Mouse (Mus musculus): ENCODE data around the gene Ankrd63.
"Not testable (repeated sequence)": the region's sequence is repeated elsewhere in the genome, so short reads cannot be mapped to it uniquely, and the experiment has no call there.

Gene Ankrd63

GRCm38 (mm10) chr2:118659493-118659892 lies 44.3 kb downstream of the Ankrd63 start:
- no peak for DNase-seq

GRCm38 (mm10) chr2:118659077-118659476 lies 44.7 kb downstream of the Ankrd63 start:
- DNase-seq, result peak; percentile 86

- peak; percentile 67 for DNase-seq
These were observed 45.3 kb downstream of the Ankrd63 start for GRCm38 (mm10) chr2:118658457-118658856.

GRCm38 (mm10) chr2:118656688-118657281 lies 47.0 kb downstream of the Ankrd63 start:
- DNase-seq, result no peak

GRCm38 (mm10) chr2:118650697-118651096 lies 53.1 kb downstream of the Ankrd63 start:
- not testable (repeated sequence) for DNase-seq

Data from lung, postnatal 36 days (tissue).